ENCODE assay signal across 9 mouse cellular contexts in genomic region chr1:34237689-34238091, GRCm38 (mm10).
DNase-seq lines count a peak whose midpoint lies in the region; ATAC-seq and TF ChIP-seq lines count a peak whose summit lies in the region.
"Had no signal": no experiment of that assay in that cellular context is flagged by ENCODE, and none has a peak within 500 bp of the region (broad histone marks: within the 10 kb centered on the region; RNA-seq: fewer than 3 reads in every experiment).

No protein-coding gene starts in this region.

- H3K36me3 ChIP-seq in heart, embryonic 16.5 days (ENCODE audit: control insufficient read depth, insufficient read depth), result peaks cover 3% of the 10 kb centered on the region; the same call in 1 of the 2 replicates
- H3K36me3 ChIP-seq in limb, embryonic 14.5 days (ENCODE audit: control insufficient read depth, insufficient read depth, low read length), result 0 out of 2 replicates have a peak, but pooled peaks cover 2% of the 10 kb centered on the region
- H3K36me3 ChIP-seq in midbrain, postnatal 0 days (ENCODE audit: insufficient read depth, low read length), result 0 out of 2 replicates have a peak, but pooled peaks cover 4% of the 10 kb centered on the region

- TF ChIP-seq POLR2A in limb, embryonic 14.5 days (IDR thresholded peaks at IDR 0.05; ENCODE audit: borderline replicate concordance, extremely low read depth, insufficient read depth, insufficient read length), result no peak

- H3K27ac ChIP-seq in heart, embryonic 16.5 days (ENCODE audit: low read length), result no peak overlapping the region
- no peak overlapping the region for H3K27ac ChIP-seq in limb, embryonic 14.5 days (replicated peaks; ENCODE audit: low read depth, low read length)
- no peak overlapping the region for H3K27ac ChIP-seq in midbrain, postnatal 0 days (ENCODE audit: low read depth, low read length)

- H3K27me3 ChIP-seq in heart, embryonic 16.5 days (ENCODE audit: control insufficient read depth, insufficient read depth, low read length), result no peaks in the 10 kb centered on the region
- H3K27me3 ChIP-seq in limb, embryonic 14.5 days (ENCODE audit: control insufficient read depth, insufficient read depth, low read length), result no peaks in the 10 kb centered on the region
- H3K27me3 ChIP-seq in midbrain, postnatal 0 days (ENCODE audit: insufficient read depth, low read length), result no peaks in the 10 kb centered on the region

- H3K9me3 ChIP-seq in heart, embryonic 16.5 days (replicated peaks; ENCODE audit: control insufficient read depth, low read length), result no peaks in the 10 kb centered on the region
- H3K9me3 ChIP-seq in limb, embryonic 14.5 days (ENCODE audit: control insufficient read depth, low read length), result no peaks in the 10 kb centered on the region
- no peaks in the 10 kb centered on the region for H3K9me3 ChIP-seq in midbrain, postnatal 0 days (ENCODE audit: low read length)

- peak overlapping the region; percentile 75 for H3K4me2 ChIP-seq in heart, embryonic 16.5 days (ENCODE audit: low read depth, low read length)
- H3K4me2 ChIP-seq in limb, embryonic 14.5 days (replicated peaks; ENCODE audit: low read depth, low read length, severe bottlenecking), result 0 out of 2 replicates have a peak overlapping the region, but pooled peaks have one; percentile 90
- H3K4me2 ChIP-seq in midbrain, postnatal 0 days (ENCODE audit: low read depth, low read length, poor library complexity, severe bottlenecking), result peak overlapping the region; percentile 73

- 62% methylated on average over 12 of the region's 12 CpGs for WGBS in heart, embryonic 16.5 days
- WGBS in limb, embryonic 14.5 days, result 80% methylated on average over 12 of the region's 12 CpGs
- 26% methylated on average over 12 of the region's 12 CpGs for WGBS in midbrain, postnatal 0 days

- no peak for TF ChIP-seq CTCF in midbrain, postnatal 0 days (IDR thresholded peaks at IDR 0.05)

- peak overlapping the region; percentile 55 for H3K4me3 ChIP-seq in heart, embryonic 16.5 days (ENCODE audit: low read length)
- H3K4me3 ChIP-seq in limb, embryonic 14.5 days (replicated peaks; ENCODE audit: low read length), result no peak overlapping the region
- H3K4me3 ChIP-seq in midbrain, postnatal 0 days (ENCODE audit: low read depth, low read length), result no peak overlapping the region
- H3K4me3 ChIP-seq: myocyte had no signal

- intact Hi-C loops in heart, postnatal 10 days (cut with DNase I), result no loop called here

- H3K9ac ChIP-seq in heart, embryonic 16.5 days (ENCODE audit: low read length), result no peak overlapping the region
- H3K9ac ChIP-seq in limb, embryonic 14.5 days (ENCODE audit: low read depth, low read length, severe bottlenecking), result no peak overlapping the region
- no peak overlapping the region; the same call in 1 of the 2 replicates for H3K9ac ChIP-seq in midbrain, postnatal 0 days (replicated peaks; ENCODE audit: low read length, poor library complexity, severe bottlenecking)

- ATAC-seq in heart, embryonic 16.5 days (replicated peaks; ENCODE audit: extremely low read depth, insufficient read depth, low FRiP score), result no peak
- no peak for ATAC-seq in limb, embryonic 14.5 days (ENCODE audit: low FRiP score, low read depth)
- ATAC-seq in midbrain, postnatal 0 days (ENCODE audit: low FRiP score), result no peak
- no peak for ATAC-seq in monocyte, adult 5-6 weeks (replicated peaks; ENCODE audit: insufficient number of reproducible peaks, low FRiP score, low TSS enrichment, poor library complexity, severe bottlenecking)
- no peak for ATAC-seq in erythroid progenitor cell, adult 5-6 weeks (replicated peaks; ENCODE audit: low FRiP score, poor library complexity, severe bottlenecking)

- DNase-seq in heart, adult 11 months, result peak; percentile 95
- no peak for DNase-seq in heart, postnatal 10 days
- DNase-seq in limb, embryonic 14.5 days (ENCODE audit: low spot score), result no peak
- DNase-seq in midbrain, postnatal 0 days (ENCODE audit: low spot score), result no peak
- DNase-seq in ovary, postnatal 36 days (ENCODE audit: low spot score), result no peak

- peaks cover 27% of the 10 kb centered on the region for H3K4me1 ChIP-seq in heart, embryonic 16.5 days (ENCODE audit: control insufficient read depth, insufficient read depth, low read length)
- peaks cover 15% of the 10 kb centered on the region; the same call in 1 of the 2 replicates for H3K4me1 ChIP-seq in limb, embryonic 14.5 days (ENCODE audit: control insufficient read depth, insufficient read depth, low read length)
- peaks cover 5% of the 10 kb centered on the region; the same call in 1 of the 2 replicates for H3K4me1 ChIP-seq in midbrain, postnatal 0 days (ENCODE audit: insufficient read depth, low read length)
